8 mouse cellular contexts compared by ENCODE assay signal in genomic region chr9:44734524-44735494, GRCm38 (mm10). TPM values are rescaled to one million over a fixed set of nuclear protein-coding genes. Genes with fewer than 3 reads are reported as not detected.
DNase-seq lines count a peak whose midpoint lies in the region; ATAC-seq and TF ChIP-seq lines count a peak whose summit lies in the region.

Gene Phldb1, minus strand, starts transcription at chr9:44735198.

- peak within 1 kb of the TSS; percentile 67 for H3K9ac ChIP-seq in heart, embryonic 15.5 days
- H3K9ac ChIP-seq in liver, embryonic 14.5 days (replicated peaks), result no peak within 1 kb of the TSS

- peak within 1 kb of the TSS; percentile 74 for H3K27ac ChIP-seq in heart, embryonic 15.5 days
- H3K27ac ChIP-seq in liver, embryonic 14.5 days, result no peak within 1 kb of the TSS

- H3K27me3 ChIP-seq in heart, embryonic 15.5 days, result 0 out of 2 replicates have a peak, but pooled peaks cover 3% of the 10 kb centered on the region
- H3K27me3 ChIP-seq in liver, embryonic 14.5 days (ENCODE audit: control insufficient read depth, insufficient read depth, low read length), result peaks cover 29% of the 10 kb centered on the region

- H3K36me3 ChIP-seq in heart, embryonic 15.5 days, result no peaks in the 10 kb centered on the region
- H3K36me3 ChIP-seq in liver, embryonic 14.5 days (replicated peaks; ENCODE audit: control insufficient read depth, insufficient read depth, low read depth), result no peaks in the 10 kb centered on the region

- peak within 1 kb of the TSS; percentile 62 for H3K4me3 ChIP-seq in heart, embryonic 15.5 days
- H3K4me3 ChIP-seq in liver, embryonic 14.5 days (ENCODE audit: insufficient read depth in 1 of 2, low read depth in 2 of 2, low read length in 2 of 2), result peak within 1 kb of the TSS; percentile 30 to 50

- WGBS in heart, embryonic 15.5 days, result under 1% methylated on average over 47 of the region's 47 CpGs
- 4% methylated on average over 47 of the region's 47 CpGs for WGBS in liver, embryonic 14.5 days (ENCODE audit: insufficient replicate concordance)

- H3K9me3 ChIP-seq in heart, embryonic 15.5 days (replicated peaks), result no peaks in the 10 kb centered on the region
- H3K9me3 ChIP-seq in liver, embryonic 14.5 days (ENCODE audit: control insufficient read depth, low read length), result no peaks in the 10 kb centered on the region

- peak; percentile 74 for ATAC-seq in heart, embryonic 15.5 days (replicated peaks; ENCODE audit: insufficient number of reproducible peaks, insufficient read depth, low FRiP score, low read depth)
- peak; percentile 51 for ATAC-seq in liver, embryonic 14.5 days (ENCODE audit: insufficient read depth)

- TF ChIP-seq EP300 in liver, embryonic 14.5 days (IDR thresholded peaks at IDR 0.05; ENCODE audit: low read depth), result no peak

- peak within 1 kb of the TSS; percentile 96 for H3K4me2 ChIP-seq in heart, embryonic 15.5 days
- peak within 1 kb of the TSS; percentile 55 for H3K4me2 ChIP-seq in liver, embryonic 14.5 days (ENCODE audit: low read depth)

- H3K4me1 ChIP-seq in heart, embryonic 15.5 days (replicated peaks), result peaks cover 34% of the 10 kb centered on the region
- H3K4me1 ChIP-seq in liver, embryonic 14.5 days (replicated peaks; ENCODE audit: control insufficient read depth in 2 of 2, insufficient read depth in 2 of 2, low read length in 1 of 2), result peaks cover 6 to 11% of the 10 kb centered on the region in 2 experiments; a peak in 3 of 4 replicates

- TF ChIP-seq CTCF in liver, embryonic 14.5 days (IDR thresholded peaks at IDR 0.05; ENCODE audit: low read depth), result peak; percentile 64

- peak; percentile 81 for DNase-seq in CD4-positive helper T cell, adult 2 months (ENCODE audit: low read depth, low spot score)
- peak; percentile 86 for DNase-seq in adrenal gland, postnatal 10 days
- DNase-seq in fibroblast of lung, adult 2 months (ENCODE audit: low read depth), result peak; percentile 78
- peak; percentile 93 for DNase-seq in kidney, postnatal 10 days
- no peak for DNase-seq in liver, embryonic 14.5 days (ENCODE audit: low read depth in 3 of 3, low spot score in 3 of 3)
- DNase-seq in natural killer cell, adult 2 months (ENCODE audit: low spot score in 2 of 2), result peak; percentile 57 to 59
- peak; percentile 60 for DNase-seq in thymus, postnatal 0 days (ENCODE audit: low spot score)

RNA-seq across cellular contexts. Expression of gene Phldb1, which starts in this region (rescaled TPM):
- total RNA-seq in adrenal gland, postnatal 10 days (2021), result 10 to 100 TPM; 54.5 to 63.9 TPM
- polyA plus RNA-seq in heart, embryonic 15.5 days (2015; fragmentation: Nextera tagmentation; extraction: Ambion mirVana), result 23.7 and 31.3 TPM in 2 replicates
- polyA plus RNA-seq in liver, embryonic 14.5 days (2012; rRNA removed), result 2.6 and 2.7 TPM in 2 replicates
- polyA plus RNA-seq in liver, embryonic 14.5 days (2014; fragmentation: Nextera tagmentation; extraction: Ambion mirVana), result 1.6 and 2.3 TPM in 2 replicates
- polyA plus RNA-seq in thymus, postnatal 0 days (2015; fragmentation: Nextera tagmentation; extraction: Ambion mirVana), result 3.0 and 3.3 TPM in 2 replicates

Comparison
In these comparisons a context has a peak if more than half of its experiments do, and no peak if none do; other contexts are left out.
1. DNase-seq: peak in CD4-positive helper T cell, adult 2 months (single experiment), adrenal gland, postnatal 10 days (single experiment), fibroblast of lung, adult 2 months (single experiment), kidney, postnatal 10 days (single experiment), natural killer cell, adult 2 months (2 of 2) and thymus, postnatal 0 days (single experiment); none in liver, embryonic 14.5 days (0 of 3).